Mouse (Mus musculus) retina, adult 2 months (tissue): ENCODE results near the gene Abhd6.

Source experiments
- DNase-seq: peaks from one replicate; pipeline ENCODE4 v3.0.0-alpha.2; 2012; ENCODE audit warnings: low read depth, low spot score

Abhd6 gene

GRCm38 (mm10) chr14:8002432-8003092 is at the start of gene Abhd6:
Gene Abhd6, plus strand, starts transcription at chr14:8002902.
- DNase-seq, result peak; percentile 76

- no peak for DNase-seq
Observed at GRCm38 (mm10) chr14:7954071-7954471, 48.6 kb upstream of the Abhd6 start.

DNA sequence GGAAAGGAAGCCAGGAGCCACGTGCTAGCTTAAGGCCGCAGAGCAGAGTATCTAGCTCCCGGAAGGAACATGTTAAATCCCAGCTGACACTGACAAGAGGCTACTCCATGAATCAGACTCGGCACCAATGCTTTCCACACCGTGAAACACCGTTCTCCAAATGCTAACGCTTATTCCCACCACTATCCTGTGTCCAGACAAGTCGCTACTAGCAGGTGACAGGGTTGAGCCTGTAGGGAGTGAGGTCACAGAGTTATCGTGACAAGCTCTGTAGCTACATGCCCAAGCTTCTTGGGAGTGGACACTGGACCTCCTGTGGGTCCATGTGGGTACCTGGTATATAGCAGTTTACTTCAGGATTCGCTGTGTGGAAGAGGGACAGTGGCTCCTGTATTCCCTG is 46.3 kb upstream of the Abhd6 start:
- DNase-seq, result no peak

- DNase-seq, result no peak
Observed at GRCm38 (mm10) chr14:7957049-7957448, 45.7 kb upstream of the Abhd6 start, which contains the start of gene Gm45521. Gene Gm45521, plus strand, starts transcription at chr14:7957288.

- no peak for DNase-seq
Observed at GRCm38 (mm10) chr14:7960616-7961015, 42.1 kb upstream of the Abhd6 start.

DNA sequence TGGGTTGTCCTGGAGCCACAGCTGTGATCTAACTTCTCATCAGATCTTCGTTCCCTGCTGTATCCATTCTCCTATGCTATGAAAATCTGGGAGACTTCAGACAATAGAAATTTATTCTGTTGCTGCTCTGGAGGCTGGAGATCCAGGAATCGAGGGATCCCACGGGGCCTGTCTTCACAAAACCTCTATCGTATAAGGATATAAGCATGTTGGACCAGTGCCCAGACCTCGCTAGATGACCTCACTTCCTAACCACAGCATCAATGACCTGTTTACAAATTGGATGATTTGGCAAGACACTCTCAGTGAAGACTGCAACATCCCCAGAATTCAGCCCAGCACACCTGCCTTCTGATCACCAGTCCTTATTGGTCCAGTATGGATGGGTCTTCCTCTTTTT is 41.0 kb upstream of the Abhd6 start:
- no peak for DNase-seq

GRCm38 (mm10) chr14:7962626-7963025 is 40.1 kb upstream of the Abhd6 start:
- no peak for DNase-seq

GRCm38 (mm10) chr14:7963160-7963559 is 39.5 kb upstream of the Abhd6 start:
- DNase-seq, result no peak

DNA sequence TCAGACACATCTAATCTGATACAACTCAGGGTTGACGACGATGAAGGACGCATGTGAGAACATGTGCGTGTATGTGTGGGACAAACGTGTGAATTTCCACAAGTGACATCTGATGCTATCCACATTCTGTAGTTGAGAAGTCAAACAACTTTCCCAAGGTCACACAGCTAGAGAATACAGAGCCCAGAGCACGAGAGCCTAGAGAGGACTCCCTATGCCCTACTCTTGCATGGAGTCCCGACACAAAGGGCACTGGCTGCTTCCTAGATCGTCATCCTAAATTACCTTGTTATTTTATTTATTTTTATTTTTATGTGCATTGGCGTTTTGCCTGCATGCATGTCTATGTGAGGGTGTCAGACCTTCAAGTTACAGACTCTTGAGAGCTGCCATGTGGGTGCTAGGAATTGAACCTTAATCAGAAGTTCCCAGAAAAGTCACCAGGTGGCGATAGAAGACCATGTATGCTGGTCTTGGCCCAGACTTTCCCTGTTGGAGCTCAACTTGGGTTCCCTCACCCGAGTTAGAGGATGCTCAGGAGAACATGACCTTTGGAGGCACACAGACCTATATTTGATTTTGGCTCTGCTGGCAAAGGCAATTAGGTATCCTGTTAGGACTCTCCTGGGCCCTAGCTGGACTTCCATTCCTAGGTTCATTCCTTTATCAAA is 38.3 kb upstream of the Abhd6 start:
- DNase-seq, result peak; percentile 53

- no peak for DNase-seq
Observed at GRCm38 (mm10) chr14:7971889-7972493, 30.7 kb upstream of the Abhd6 start.

- DNase-seq, result no peak
Observed at GRCm38 (mm10) chr14:7974643-7975042, 28.1 kb upstream of the Abhd6 start.

DNA sequence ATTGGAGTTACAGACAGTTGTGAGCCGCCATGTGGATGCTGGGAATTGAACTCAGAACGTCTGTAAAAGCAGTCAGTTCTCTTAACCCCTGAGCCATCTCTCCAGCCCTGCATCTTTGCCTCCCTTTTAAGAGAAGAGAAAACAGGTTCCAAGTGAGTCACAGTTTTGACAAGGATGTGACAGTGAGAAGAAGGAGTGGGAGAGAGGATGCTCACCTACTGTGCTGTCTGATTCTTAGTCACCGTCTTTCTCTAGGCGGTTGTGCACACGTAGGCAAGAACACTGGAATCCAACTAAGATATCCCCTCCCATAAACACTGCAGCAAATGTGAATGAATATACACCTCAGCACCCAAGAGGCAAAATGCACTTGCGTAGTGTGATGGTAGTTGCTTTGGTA is 27.5 kb upstream of the Abhd6 start:
- no peak for DNase-seq

DNA sequence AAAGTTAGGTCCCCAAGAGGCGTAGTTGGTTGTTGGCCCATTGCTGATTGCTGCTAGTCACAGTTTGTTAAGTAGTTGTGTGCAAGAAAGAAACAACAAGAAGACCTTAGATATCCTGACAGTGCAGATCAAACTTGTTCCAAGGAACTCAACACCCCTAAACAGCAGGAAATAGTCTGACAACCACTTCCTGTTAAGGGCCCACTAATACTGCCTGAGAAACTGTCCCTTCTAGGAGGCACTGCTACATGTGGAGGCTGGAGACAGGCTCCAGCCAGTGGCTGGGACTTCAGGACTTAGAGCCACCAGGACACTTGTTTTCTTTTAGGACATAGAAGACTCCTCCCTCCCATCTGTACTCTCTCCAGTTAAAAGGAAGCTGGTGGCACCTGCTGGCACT is 25.2 kb upstream of the Abhd6 start:
- no peak for DNase-seq

DNA sequence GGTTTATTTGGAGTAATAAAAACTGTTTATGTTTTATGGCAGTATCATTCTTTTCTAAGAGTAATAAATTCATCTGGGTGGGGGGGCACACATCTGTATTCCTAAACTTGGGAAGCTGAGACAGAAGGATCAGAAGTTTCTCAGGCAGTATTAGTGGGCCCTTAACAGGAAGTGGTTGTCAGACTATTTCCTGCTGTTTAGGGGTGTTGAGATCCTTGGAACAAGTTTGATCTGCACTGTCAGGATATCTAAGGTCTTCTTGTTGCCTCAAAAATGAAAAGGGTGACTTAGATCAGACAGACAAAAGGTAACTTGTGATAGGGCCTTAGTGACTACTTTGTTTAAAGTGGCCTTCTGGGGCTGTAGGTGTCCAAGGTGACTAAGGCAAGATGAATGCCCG is 24.5 kb upstream of the Abhd6 start:
- no peak for DNase-seq

- DNase-seq, result no peak
Observed at GRCm38 (mm10) chr14:7981226-7981625, 21.5 kb upstream of the Abhd6 start.

DNA sequence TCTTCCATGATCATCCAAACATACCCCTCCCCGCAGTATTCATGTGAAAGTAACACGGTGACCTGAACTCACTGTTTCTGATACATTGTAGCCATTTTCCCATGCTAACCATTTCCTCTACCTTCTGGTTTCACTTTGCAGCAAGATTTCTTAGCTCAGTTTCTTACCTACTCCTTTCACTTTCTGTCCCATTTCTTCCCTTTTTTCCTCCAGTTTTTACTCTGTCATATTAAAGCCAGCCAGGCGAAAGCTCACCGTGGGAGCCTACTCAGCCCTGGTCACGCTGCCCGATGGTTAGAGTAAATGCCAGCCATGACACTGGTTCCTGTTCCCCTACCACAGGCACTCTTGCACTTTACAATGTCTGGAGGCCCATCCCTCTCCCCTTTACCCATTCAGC is 15.8 kb upstream of the Abhd6 start:
- DNase-seq, result no peak

GRCm38 (mm10) chr14:7989371-7989770 is 13.3 kb upstream of the Abhd6 start:
- DNase-seq, result no peak

DNA sequence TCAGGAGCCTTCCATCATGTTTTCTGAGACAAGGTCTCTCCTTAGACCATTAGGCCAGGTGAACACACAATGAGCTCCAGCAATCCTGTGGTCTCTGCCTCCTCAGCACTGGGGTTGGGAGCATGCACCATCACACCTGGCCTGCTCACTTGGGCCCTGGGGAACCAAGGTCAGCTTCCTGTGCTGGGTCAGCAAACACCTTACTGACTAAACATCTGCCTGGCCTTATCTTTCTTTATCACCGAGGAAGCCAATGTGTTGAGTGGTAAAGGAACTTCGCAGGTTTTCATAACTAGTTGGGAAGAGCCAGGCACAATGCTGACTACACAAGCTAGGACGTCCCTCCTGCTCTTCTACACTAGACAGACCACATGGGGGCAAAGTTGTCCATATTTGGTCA is 12.7 kb upstream of the Abhd6 start:
- no peak for DNase-seq

DNA sequence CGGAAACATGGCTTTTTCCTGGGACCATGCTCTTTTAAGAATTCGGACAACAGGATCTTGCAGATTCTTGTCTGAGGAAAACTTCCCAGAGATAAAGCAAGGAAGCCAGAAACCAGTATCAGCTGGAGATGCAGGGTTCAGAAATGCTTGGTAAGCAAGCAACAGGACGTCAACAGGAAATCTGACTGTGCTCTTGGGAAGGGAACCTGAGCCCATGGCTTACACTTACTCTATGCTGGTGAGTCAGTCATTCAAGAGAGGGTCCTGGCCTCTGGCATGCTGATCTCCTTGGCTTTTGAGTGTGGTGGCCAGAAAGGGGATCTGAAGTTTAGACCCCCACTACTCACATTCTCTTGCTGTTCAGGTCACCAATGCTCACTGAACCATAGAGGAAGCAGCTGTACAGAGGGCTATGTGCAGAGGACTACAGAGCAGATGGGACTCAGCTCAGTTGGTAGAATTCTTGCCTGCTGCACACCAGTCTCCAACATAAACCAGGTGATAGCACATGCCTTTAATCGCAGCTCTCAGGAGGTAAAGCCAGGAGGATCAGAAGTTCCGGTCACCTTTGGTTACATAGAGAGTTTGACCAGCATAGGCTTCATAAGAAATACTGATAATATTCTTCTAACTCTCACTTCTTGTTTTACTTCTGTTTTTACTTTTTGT is 11.5 kb upstream of the Abhd6 start:
- no peak for DNase-seq

DNA sequence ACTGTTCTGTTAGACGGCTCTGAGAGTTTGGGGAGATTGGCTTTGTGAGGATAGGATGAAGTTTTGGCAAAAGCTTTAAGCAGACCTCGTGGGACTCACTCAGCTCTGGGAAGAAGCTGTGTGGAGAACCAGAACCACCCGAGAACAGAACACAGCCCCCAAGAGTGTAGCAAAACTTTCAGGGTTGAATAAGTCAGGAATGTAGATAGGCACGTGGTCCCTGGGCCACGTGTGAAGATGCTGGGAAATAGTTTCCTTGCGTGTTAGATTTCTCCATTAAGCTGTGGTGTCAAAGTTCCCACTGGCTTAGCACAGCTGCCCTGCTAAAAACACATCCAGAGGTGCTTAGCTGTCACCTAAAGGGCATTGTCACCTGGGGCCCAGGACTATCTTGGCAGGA is 10.5 kb upstream of the Abhd6 start:
- no peak for DNase-seq

GRCm38 (mm10) chr14:7994271-7994767 is 8.4 kb upstream of the Abhd6 start, which contains the start of gene Dnase1l3:
Gene Dnase1l3, minus strand, starts transcription at chr14:7994573.
- no peak for DNase-seq

DNA sequence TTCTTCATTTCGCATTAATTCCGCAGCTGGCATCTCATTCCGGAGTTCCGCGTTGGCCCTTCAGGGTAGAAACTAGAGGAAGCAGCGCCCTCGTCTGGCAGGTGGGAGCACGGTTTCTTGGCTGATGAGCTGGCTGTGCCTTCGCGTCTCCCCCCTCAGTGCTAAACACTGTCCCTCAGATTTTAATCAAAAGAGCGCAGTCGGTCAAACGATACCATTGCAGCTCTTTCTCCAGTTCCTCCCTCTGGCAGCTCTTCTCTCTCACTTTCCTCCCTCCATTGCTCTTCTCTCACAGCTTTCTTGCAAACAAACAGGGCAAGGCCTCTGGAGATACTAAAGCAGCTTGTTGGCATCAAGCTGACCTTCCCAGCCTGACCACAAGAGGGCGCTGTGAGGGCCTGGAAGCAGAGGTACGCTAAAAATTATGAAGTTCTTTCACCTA is 5.4 kb upstream of the Abhd6 start:
- peak; percentile 71 for DNase-seq
